Mouse (Mus musculus) fat pad, adult 2 months (tissue): ENCODE results near the gene Rab25.

Source experiments
- DNase-seq: peaks from one replicate; pipeline ENCODE4 v3.0.0-alpha.2; 2011; ENCODE audit warnings: low read depth, low spot score; ENCODE audit errors: extremely low read depth

Gene Rab25

DNA sequence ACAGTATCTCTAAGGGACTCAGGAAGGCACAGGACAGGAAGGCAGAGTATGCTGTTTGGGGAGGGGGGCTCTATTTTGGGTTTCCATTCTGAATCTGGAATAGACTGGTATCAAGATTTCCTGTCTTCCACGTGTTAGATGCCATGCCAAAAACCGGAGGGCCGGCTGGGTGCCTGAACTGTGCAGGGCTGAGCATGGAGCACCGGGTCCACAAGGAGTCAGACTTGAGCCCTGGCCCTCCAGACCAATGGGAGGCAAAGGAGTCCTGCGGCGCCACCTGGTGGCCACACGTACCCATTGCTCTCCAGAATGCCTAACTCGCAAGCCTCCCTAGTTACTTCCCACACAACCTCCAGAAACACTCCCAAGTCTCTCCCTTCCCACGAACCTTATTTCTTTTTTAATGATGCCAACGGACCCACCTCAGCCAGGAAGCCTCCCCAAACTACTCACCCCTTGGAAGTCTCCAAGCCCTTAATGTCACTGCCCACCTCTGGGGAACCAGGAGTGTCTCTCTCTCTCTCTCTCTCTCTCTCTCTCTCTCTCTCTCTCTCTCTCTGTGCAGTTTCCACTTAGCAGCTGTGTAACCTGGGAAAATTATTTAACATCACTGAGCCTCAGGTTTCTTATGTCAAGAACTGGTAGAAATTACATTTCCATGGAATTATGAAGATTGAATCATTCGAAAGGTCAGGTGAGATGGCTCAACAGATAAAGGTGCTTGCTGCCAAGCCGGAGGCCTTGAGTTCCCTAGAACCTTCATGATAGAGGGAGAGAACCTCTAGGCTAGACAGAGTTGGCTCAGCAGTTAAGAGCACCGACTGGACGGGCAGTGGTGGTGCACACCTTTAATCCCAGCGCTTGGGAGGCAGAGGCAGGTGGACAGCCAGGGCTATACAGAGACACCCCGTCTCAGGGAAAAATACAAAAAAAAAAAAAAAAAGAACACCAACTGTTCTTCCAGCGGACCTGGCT lies 21.7 kb downstream of the Rab25 start:
- DNase-seq, result no peak

- no peak for DNase-seq
Observed at GRCm38 (mm10) chr3:88525021-88525420, 23.1 kb downstream of the Rab25 start.

GRCm38 (mm10) chr3:88523027-88523426 lies 25.1 kb downstream of the Rab25 start:
- DNase-seq, result peak; percentile 91

GRCm38 (mm10) chr3:88521803-88522331 lies 26.2 kb downstream of the Rab25 start:
- no peak for DNase-seq

GRCm38 (mm10) chr3:88521156-88521555 lies 26.9 kb downstream of the Rab25 start:
- no peak for DNase-seq

GRCm38 (mm10) chr3:88520078-88520477 lies 28.0 kb downstream of the Rab25 start:
- no peak for DNase-seq

DNA sequence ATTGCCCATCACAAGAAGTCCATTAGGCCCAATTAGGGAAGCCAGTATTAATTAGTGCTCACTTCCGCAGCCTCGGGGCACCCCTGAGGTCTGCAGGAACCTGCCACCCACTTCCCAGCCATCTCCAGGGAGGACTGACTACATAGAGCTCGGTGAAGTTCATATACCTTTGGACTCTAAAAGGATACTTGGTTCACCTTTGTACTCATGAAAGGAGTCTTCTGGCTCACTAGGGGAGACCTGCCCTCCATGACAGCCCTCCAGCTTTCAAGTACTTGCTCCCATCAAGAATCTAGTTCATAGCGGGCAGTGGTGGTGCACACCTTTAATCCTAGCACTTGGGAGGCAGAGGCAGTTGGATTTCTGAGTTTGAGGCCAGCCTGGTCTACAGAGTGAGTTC lies 29.7 kb downstream of the Rab25 start:
- no peak for DNase-seq

GRCm38 (mm10) chr3:88516407-88516806 lies 31.7 kb downstream of the Rab25 start:
- no peak for DNase-seq

DNA sequence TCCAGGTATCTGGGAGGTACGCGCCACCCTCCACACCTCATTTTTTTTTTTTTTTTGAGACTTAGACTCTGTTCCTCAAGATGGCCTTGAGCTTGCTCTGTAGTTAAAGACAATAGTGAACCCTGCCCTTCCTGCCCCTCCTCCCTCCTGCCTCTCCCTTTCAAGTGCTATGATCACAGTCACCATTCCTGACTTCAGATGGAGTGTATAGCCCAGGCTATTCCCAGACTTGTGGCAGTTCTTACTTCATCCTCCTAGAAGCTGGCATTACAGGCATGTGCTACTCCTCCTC lies 33.1 kb downstream of the Rab25 start:
- no peak for DNase-seq

- DNase-seq, result no peak
Observed at GRCm38 (mm10) chr3:88514231-88515094, 33.6 kb downstream of the Rab25 start.

DNA sequence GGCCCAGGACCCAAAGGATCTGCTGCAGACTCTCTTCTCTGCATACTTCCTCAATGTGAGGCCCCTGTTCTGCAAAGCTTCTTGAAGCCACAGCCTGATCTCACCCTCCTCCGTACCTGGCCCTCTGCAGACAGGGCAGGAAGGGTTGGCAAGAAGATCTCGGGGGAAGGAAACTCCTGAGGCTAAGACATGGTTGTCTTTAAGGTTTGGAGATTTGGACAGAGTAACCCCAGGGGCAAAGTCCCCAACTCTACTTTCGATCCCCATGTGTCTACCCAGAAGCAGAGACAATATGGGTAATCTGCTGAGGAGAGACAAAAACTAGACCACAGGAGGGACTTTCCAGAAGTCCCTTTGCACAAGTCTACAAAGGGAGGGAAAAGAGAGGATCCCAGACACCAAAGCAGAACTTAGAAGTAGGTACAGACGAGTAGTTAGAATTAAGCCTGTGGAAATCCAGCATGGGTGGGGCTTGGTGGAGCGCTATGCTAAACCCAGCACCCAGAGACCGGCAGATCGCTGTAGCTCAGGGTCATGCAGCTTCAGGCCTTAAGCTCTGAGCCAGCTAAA lies 34.5 kb downstream of the Rab25 start:
- DNase-seq, result no peak

DNA sequence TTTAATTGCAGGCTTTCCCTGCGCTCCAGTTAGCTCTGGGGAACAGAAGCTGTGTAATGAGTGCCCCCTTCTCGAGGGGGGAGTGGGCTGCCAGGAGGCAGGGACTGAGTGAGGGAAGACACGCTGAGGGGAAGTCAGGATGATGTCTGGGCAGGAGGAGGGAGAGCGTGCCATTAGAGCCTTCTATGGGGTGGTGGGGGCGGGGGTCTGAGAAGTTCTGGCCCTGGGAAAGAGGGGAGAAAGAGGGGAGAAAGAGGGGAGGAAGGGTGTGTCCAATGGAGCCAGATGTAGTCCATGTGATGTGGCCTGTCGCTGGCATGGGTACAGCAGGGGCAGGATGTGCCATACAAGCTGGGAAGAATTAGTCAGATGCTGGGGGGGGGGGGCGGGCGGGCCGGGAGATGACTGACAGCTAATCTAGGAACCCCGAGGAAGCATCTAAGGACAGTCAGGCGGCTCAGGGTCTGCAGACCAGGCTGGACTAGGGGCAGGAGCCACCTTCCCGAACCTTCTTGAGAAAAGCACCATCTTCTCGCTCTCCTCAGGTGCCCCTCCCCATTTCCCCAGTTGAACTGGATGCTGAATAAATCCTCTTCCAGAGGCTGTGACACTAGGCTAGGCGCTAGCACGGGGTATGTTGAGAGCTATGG lies 35.1 kb downstream of the Rab25 start:
- no peak for DNase-seq

DNA sequence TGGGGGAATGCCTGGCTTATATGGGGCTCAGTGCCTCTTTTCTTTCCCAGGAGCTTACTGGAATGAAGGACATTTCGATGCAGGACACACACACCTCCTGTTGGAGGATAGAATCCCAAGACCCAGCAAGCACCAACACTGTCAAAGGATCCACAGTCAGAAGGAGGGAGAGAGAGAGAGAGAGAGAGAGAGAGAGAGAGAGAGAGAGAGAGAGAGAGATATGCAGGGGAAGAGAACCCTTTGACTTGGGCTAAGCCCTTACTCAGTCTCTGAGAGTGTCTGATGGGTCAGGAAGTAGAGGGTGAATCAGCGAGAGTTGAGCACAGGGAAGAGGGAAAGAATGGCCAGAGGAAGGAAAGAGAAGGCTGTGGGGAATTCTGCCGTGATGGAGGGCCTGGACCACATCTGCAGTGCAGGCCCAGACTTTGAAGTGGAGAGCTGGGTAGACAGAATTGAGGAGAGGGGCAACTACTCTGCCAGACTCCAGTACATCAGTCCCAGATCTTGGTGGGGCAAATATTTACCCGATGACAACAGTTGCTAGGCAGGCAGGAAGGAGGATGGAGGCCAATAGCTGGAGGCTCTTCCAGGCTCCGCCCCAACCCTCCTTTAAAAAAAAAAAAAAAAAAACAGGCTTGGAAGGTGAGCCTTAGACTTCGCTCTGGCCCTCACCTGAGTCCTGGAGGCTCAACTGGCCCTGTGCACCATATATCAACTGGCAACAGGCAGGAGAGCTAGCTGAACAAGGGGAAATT lies 35.8 kb downstream of the Rab25 start:
- no peak for DNase-seq

DNA sequence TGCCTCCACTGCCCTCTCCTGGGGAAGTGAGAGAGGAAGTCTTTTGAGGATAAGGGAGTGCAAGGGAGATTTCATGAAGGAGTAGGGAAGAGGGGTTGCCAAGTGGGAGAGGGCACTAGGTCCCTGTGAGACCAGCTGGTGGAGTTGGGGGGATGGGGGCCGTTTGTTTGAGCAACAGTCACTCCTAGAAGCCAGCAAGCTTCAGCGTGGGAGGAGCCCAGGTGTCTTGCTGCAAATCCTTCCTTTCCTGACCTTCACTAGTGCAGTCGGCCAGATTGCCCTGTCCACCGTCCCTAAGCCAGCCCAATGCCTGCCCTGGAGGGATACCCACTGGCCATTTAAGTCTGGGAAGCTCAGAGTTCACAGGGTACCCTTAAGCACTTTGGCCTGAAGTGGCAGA lies 36.5 kb downstream of the Rab25 start:
- DNase-seq, result no peak

GRCm38 (mm10) chr3:88510421-88511289 lies 37.4 kb downstream of the Rab25 start:
- DNase-seq, result no peak

DNA sequence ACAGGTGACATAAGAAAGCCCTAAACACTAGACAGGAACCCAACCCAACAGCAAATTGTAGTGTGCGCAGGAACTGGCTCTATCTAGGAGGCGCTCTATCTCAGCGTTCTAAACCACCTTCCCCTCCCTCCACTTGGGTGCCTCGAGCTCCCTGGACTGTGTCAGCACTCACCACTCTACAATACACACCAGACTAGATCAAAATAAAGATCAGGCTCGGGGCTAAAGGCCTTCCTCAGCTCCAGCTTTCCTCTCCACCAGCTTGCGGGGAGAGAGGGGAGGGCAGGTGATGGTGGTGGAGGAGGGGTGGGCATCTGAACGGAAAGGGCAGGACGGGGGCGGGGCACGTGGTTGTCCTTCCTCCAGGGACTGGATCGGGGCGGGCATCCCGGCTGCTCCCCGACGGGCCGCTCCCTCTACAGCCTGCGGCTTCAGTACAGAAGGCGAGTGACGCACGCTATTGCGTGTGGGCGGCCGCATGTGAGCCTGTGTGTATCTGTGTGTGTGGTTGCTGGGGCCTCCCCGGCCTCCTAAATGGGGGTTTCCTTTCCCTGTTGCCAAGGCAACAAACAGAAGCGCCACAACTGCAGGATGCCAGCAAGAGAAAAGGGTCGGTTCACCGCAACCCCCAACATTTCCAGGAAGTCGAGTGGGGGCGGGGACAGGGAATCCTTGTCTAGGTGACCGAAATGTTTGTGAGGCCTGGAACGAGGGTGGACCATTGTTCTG lies 38.2 kb downstream of the Rab25 start, which contains the start of gene Lmna:
TSS of gene Lmna (minus strand) at position 265 of the 729 bp plus-strand sequence.
- DNase-seq, result no peak

GRCm38 (mm10) chr3:88509250-88509649 lies 38.9 kb downstream of the Rab25 start:
- DNase-seq, result no peak

DNA sequence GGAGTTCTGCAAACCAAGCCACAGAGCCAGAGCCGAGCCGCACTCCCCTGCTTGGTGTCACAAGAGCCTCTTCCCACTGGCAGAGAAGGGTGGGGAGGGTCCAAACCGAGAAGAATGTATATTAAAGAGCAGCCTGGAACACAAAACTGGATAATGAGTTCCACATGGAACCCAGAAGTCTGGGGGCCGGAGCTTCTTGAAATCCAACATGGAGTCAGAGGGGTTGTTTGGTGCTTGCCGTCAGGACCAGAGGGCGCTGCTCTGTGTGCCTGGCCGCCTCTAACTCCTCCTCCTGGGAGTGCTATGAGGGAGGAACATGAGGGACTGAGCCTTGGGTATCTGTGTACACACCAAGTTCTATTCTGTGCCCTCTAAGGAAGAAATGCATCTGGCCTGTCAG lies 42.3 kb downstream of the Rab25 start:
- DNase-seq, result no peak
